Mouse (Mus musculus) G1E (cell line): ENCODE results near the gene Fkbp2.

Source experiments
- CTCF ChIP-seq: IDR thresholded peaks from 2 replicates; pipeline ENCODE4 v1.5.1; 2012; ENCODE audit warnings: low read depth, low read length, inconsistent platforms, mixed read lengths
- GATA1 ChIP-seq: IDR thresholded peaks from 2 replicates; pipeline ENCODE4 v1.6.1; 2012; ENCODE audit warnings: borderline replicate concordance, low read length, inconsistent platforms, mixed read lengths

DNA sequence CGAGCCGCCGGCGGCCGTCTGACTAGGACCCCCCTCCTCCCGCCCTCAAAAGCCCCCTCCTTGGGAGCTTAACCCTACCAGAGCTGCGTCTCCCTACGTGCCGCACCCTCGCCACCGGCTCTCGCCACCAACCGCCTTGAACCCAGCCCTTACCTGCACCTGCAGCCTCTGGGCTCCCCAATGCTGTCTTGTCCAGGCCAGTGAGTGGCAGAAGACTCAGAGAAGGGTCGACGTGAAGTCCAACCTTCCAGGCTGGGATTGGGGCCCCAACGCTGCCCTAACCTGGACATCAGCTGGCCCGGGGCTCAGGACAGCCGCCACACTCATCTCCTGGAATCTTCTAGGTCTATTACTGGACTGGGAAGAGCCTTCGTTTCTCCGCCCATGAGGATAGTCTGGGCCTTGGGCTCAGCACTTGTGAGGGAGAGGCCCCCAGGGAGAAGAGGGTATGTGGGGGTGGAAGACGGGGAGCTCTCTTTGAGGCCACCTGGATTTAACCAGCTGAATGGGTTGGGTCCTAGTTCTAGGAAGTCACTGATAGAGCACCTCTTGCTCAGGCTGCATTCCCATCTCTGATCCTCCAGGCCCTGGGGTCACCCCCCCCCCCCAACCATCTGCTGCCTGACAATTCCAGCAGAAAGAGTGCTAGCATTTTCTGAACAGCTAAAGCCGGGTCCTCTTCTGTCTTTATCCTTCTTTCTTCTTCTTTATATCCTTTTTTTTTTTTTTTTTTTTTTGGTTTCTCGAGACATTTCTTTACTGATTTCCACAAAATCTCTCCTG lies 45.9 kb downstream of the Fkbp2 start, which contains the start of gene Kcnk4:
- TF ChIP-seq CTCF, result no peak
- TF ChIP-seq GATA1, result no peak
